Mouse (Mus musculus): ENCODE measurements around the gene Onecut3. TPM values are rescaled to one million over a fixed set of nuclear protein-coding genes. Genes with fewer than 3 reads are reported as not detected.

The Onecut3 gene
- polyA plus RNA-seq (2015; fragmentation: Nextera tagmentation; extraction: Ambion mirVana) = not detected in 2 replicates

DNA sequence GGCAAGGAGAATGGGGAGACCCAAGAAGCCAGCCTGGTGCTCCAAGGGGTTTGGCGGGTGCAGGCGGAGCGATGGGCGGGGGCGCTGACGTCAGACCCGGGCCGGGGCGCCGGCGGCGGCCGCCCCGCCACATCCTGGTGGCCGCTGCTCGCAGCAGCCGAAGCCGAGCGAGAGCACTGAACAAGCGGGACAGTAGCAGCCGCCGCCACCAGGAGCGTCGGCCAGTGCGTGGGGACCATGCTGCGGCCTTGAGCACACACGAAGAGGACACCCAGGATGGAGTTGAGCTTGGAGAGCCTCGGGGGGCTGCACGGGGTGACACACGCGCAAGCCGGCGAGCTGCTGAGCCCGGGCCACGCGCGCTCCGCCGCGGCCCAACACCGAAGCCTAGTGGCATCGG is at the start of gene Onecut3:
TSS of gene Onecut3 (plus strand) at position 104 of the 400 bp plus-strand sequence.
- Histone ChIP-seq H3K9me3 (replicated peaks) (no peaks in the 10 kb centered on the region), H3K27ac (replicated peaks) (no peak within 1 kb of the TSS), H3K36me3 (replicated peaks) (no peaks in the 10 kb centered on the region), H3K4me1 (replicated peaks) (peaks cover 22% of the 10 kb centered on the region), H3K4me3 (replicated peaks) (peak within 1 kb of the TSS; percentile 26), H3K4me2 (peak within 1 kb of the TSS; percentile 58), H3K27me3 (peaks cover 100% of the 10 kb centered on the region), H3K9ac (no peak within 1 kb of the TSS)
- ATAC-seq (ENCODE audit: insufficient read depth) = no peak
- 1% methylated on average over 38 of the region's 42 CpGs for WGBS (ENCODE audit: insufficient replicate concordance)

- no peak overlapping the region for H3K4me2 ChIP-seq
- H3K27me3 ChIP-seq = peaks cover 23% of the 10 kb centered on the region
- ATAC-seq (ENCODE audit: insufficient read depth) = no peak
- H3K4me1 ChIP-seq (replicated peaks) = peaks cover 40% of the 10 kb centered on the region
- no peaks in the 10 kb centered on the region for H3K9me3 ChIP-seq (replicated peaks)
- no peaks in the 10 kb centered on the region for H3K36me3 ChIP-seq (replicated peaks)
- H3K27ac ChIP-seq (replicated peaks) = no peak overlapping the region
- H3K9ac ChIP-seq = no peak overlapping the region
- no peak overlapping the region for H3K4me3 ChIP-seq (replicated peaks)
- 39% methylated on average over 1 of the region's 1 CpGs for WGBS (ENCODE audit: insufficient replicate concordance)
Measured at GRCm38 (mm10) chr10:80445052-80445451, 49.6 kb upstream of the Onecut3 start.

GRCm38 (mm10) chr10:80445898-80446601 is 48.6 kb upstream of the Onecut3 start:
- Histone ChIP-seq H3K4me2 (peak overlapping the region; percentile 36; the same call in 1 of the 2 replicates), H3K9ac (no peak overlapping the region), H3K4me1 (replicated peaks) (peaks cover 48% of the 10 kb centered on the region), H3K9me3 (replicated peaks) (no peaks in the 10 kb centered on the region), H3K4me3 (replicated peaks) (no peak overlapping the region), H3K27ac (replicated peaks) (no peak overlapping the region), H3K27me3 (peaks cover 30% of the 10 kb centered on the region), H3K36me3 (replicated peaks) (no peaks in the 10 kb centered on the region)
- peak; percentile 52 for ATAC-seq (ENCODE audit: insufficient read depth)
- WGBS (ENCODE audit: insufficient replicate concordance) = 8% methylated on average over 26 of the region's 26 CpGs

- H3K27me3 ChIP-seq = peaks cover 67% of the 10 kb centered on the region
- no peak overlapping the region for H3K4me3 ChIP-seq (replicated peaks)
- ATAC-seq (ENCODE audit: insufficient read depth) = peak; percentile 20
- no peaks in the 10 kb centered on the region for H3K9me3 ChIP-seq (replicated peaks)
- WGBS (ENCODE audit: insufficient replicate concordance) = 11% methylated on average over 6 of the region's 6 CpGs
- H3K27ac ChIP-seq (replicated peaks) = no peak overlapping the region
- H3K4me2 ChIP-seq = no peak overlapping the region; the same call in 1 of the 2 replicates
- H3K36me3 ChIP-seq (replicated peaks) = no peaks in the 10 kb centered on the region
- peaks cover 35% of the 10 kb centered on the region for H3K4me1 ChIP-seq (replicated peaks)
- H3K9ac ChIP-seq = no peak overlapping the region
Measured at GRCm38 (mm10) chr10:80450599-80450998, 44.0 kb upstream of the Onecut3 start.

GRCm38 (mm10) chr10:80453601-80454000 is 41.0 kb upstream of the Onecut3 start:
- WGBS (ENCODE audit: insufficient replicate concordance) = 54% methylated on average over 10 of the region's 10 CpGs
- H3K4me2 ChIP-seq = no peak overlapping the region; the same call in 1 of the 2 replicates

DNA sequence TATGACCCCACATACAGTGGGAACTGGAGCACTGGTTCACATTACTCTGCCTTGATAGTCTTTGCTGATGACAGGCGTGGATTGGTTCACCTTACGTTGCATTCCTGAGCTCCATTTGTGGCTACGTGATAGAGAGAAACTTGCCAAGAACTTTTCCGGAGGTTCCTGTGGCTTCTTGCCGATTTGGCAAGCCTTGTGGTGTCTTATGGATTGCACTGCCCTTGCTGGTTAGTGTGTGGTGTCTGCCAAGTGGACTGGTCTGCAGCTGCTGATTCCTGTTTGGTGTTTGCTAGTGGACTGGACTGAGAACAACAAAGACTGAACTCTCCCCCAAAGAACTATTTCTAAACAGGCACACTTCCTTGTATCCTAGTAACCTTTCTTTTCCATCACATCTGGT is 39.9 kb upstream of the Onecut3 start:
- Histone ChIP-seq H3K4me1 (replicated peaks) (peaks cover 15% of the 10 kb centered on the region), H3K9me3 (replicated peaks) (no peaks in the 10 kb centered on the region), H3K9ac (no peak overlapping the region), H3K27ac (replicated peaks) (no peak overlapping the region), H3K36me3 (replicated peaks) (no peaks in the 10 kb centered on the region), H3K27me3 (peaks cover 57% of the 10 kb centered on the region), H3K4me3 (replicated peaks) (no peak overlapping the region), H3K4me2 (no peak overlapping the region)
- ATAC-seq (ENCODE audit: insufficient read depth) = no peak
- 75% methylated on average over 5 of the region's 5 CpGs for WGBS (ENCODE audit: insufficient replicate concordance)

More at GRCm38 (mm10) chr10:80453601-80454000, 41.0 kb upstream of the Onecut3 start:
- Histone ChIP-seq H3K4me1 (replicated peaks) (peaks cover 18% of the 10 kb centered on the region), H3K36me3 (replicated peaks) (no peaks in the 10 kb centered on the region), H3K27ac (replicated peaks) (no peak overlapping the region), H3K27me3 (peaks cover 56% of the 10 kb centered on the region), H3K9me3 (replicated peaks) (no peaks in the 10 kb centered on the region), H3K4me3 (replicated peaks) (no peak overlapping the region), H3K9ac (no peak overlapping the region)
- no peak for ATAC-seq (ENCODE audit: insufficient read depth)

- Histone ChIP-seq H3K9ac (no peak overlapping the region), H3K4me3 (replicated peaks) (no peak overlapping the region), H3K27ac (replicated peaks) (no peak overlapping the region), H3K36me3 (replicated peaks) (no peaks in the 10 kb centered on the region), H3K4me1 (replicated peaks) (peaks cover 7% of the 10 kb centered on the region), H3K4me2 (no peak overlapping the region), H3K9me3 (replicated peaks) (no peaks in the 10 kb centered on the region), H3K27me3 (peaks cover 59% of the 10 kb centered on the region)
- 55% methylated on average over 5 of the region's 5 CpGs for WGBS (ENCODE audit: insufficient replicate concordance)
- ATAC-seq (ENCODE audit: insufficient read depth) = no peak
Measured at GRCm38 (mm10) chr10:80455697-80456096, 38.9 kb upstream of the Onecut3 start.

- WGBS (ENCODE audit: insufficient replicate concordance) = 69% methylated on average over 10 of the region's 10 CpGs
- no peaks in the 10 kb centered on the region for H3K9me3 ChIP-seq (replicated peaks)
- no peak overlapping the region for H3K9ac ChIP-seq
- H3K4me2 ChIP-seq = no peak overlapping the region
- no peak overlapping the region for H3K27ac ChIP-seq (replicated peaks)
- no peak for ATAC-seq (ENCODE audit: insufficient read depth)
- no peaks in the 10 kb centered on the region for H3K4me1 ChIP-seq (replicated peaks)
- no peaks in the 10 kb centered on the region for H3K36me3 ChIP-seq (replicated peaks)
- no peak overlapping the region for H3K4me3 ChIP-seq (replicated peaks)
- peaks cover 63% of the 10 kb centered on the region for H3K27me3 ChIP-seq
Measured at GRCm38 (mm10) chr10:80459236-80459635, 35.4 kb upstream of the Onecut3 start.

- Histone ChIP-seq H3K36me3 (replicated peaks) (no peaks in the 10 kb centered on the region), H3K9me3 (replicated peaks) (no peaks in the 10 kb centered on the region), H3K27ac (replicated peaks) (no peak overlapping the region), H3K27me3 (peaks cover 63% of the 10 kb centered on the region), H3K4me1 (replicated peaks) (no peaks in the 10 kb centered on the region), H3K4me3 (replicated peaks) (no peak overlapping the region), H3K4me2 (no peak overlapping the region), H3K9ac (no peak overlapping the region)
- ATAC-seq (ENCODE audit: insufficient read depth) = no peak
- WGBS (ENCODE audit: insufficient replicate concordance) = 76% methylated on average over 11 of the region's 11 CpGs
Measured at GRCm38 (mm10) chr10:80459671-80460070, 35.0 kb upstream of the Onecut3 start.

DNA sequence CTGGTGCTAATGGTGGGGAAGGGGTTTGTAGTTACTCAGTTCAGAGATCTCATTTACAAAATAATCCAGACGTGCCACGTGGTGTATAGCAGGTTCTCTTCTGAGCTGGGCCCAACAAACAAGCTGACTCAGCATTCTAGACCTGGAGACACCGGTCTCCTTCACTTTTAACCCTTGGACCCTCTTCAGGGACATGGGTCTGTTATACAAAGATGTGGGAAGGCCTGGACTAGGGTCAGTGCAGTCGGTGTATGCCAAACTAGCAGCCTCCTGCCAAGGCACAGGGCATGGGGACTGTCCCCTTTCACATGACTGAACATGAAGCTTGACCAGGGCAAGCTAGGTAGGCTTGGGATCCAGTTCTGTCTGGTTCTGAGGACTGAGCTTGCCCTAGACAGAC is 34.3 kb upstream of the Onecut3 start:
- H3K4me1 ChIP-seq (replicated peaks) = no peaks in the 10 kb centered on the region
- no peak overlapping the region for H3K9ac ChIP-seq
- no peak for ATAC-seq (ENCODE audit: insufficient read depth)
- peaks cover 64% of the 10 kb centered on the region for H3K27me3 ChIP-seq
- H3K4me3 ChIP-seq (replicated peaks) = no peak overlapping the region
- H3K9me3 ChIP-seq (replicated peaks) = no peaks in the 10 kb centered on the region
- no peaks in the 10 kb centered on the region for H3K36me3 ChIP-seq (replicated peaks)
- H3K27ac ChIP-seq (replicated peaks) = no peak overlapping the region
- WGBS (ENCODE audit: insufficient replicate concordance) = 48% methylated on average over 4 of the region's 4 CpGs
- no peak overlapping the region for H3K4me2 ChIP-seq

DNA sequence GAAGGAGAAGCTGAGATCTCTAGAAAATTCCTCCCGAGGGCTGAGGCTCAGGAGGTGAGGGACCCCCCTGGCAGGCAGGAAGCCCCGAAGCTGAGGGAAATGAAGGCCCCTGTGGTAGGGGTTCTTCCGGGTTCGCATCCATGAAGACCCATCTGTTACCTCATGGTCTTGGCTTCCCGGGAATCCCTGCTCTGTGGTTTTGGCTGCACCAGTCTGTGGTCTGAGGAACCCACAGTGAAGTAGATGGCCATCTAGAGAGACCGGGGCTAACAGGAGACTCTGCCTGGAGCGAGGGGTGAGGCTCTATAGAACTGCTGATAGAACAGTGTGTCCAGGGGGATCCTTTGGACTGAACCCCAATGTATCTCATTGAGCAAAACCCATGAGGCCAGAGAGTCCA is 33.3 kb upstream of the Onecut3 start:
- Histone ChIP-seq H3K36me3 (replicated peaks) (no peaks in the 10 kb centered on the region), H3K27ac (replicated peaks) (no peak overlapping the region), H3K27me3 (peaks cover 72% of the 10 kb centered on the region), H3K4me1 (replicated peaks) (no peaks in the 10 kb centered on the region), H3K4me2 (no peak overlapping the region), H3K9ac (no peak overlapping the region), H3K9me3 (replicated peaks) (no peaks in the 10 kb centered on the region), H3K4me3 (replicated peaks) (no peak overlapping the region)
- 15% methylated on average over 7 of the region's 7 CpGs for WGBS (ENCODE audit: insufficient replicate concordance)
- no peak for ATAC-seq (ENCODE audit: insufficient read depth)
